Mouse (Mus musculus) cerebellum, postnatal 36 days (tissue): ENCODE measurements at regions not wholly inside any gene's neighbourhood (a gene's known extent, or its start where the extent isn't known, plus 50 kb on each side); places are given as distances from the start of the nearest gene placed in this dataset.
A peak's percentile ranks its signal among the peaks of the same experiment; 100 is the strongest.

Source experiments
- DNase-seq, 2 experiments: peaks; one replicate each; pipeline ENCODE4 v3.0.0; 2021 to 2022; ENCODE audit warnings: mixed read lengths in 2 of 2

DNA sequence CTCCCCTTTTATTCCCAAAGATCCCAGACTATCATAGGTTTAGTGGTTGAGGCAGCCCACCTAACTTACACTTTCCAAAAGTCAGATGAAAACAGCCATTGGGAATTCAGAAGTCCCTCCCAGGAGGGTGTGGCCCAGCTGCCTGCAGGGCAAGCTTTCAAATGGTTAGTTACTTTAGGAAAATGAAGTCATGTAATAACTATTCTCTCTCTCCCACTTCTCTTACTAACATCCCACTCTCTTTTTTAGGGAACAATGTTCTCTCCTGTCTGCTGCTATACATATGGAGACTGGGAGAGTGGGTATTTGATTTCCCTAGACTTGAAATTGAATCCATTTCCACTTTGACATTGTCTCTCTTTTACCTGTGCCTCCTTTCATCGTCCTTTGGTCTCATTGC, 55.0 kb downstream of the Zfp648 start:
- DNase-seq = no peak

DNA sequence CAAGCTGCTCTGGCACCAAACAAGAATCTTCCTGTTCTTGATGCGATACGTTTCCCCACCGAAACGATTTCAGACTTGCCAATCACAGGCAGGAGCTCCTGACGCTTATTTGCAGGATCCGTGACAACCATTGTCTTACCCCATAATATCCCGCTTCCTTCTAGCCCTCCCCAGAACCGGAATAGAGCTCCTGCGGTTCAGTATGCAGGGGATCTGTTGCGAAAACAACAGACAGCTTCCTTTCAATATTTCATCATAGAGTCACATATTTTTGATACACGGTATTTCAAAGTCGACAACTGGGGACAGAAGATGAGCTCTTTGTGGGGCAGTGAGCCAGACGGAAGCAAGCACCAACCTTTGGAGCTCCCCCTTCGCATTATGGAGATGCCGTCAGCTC, 55.8 kb downstream of the Zfp648 start:
- peak in 1 of 2 experiments; percentile 7 for DNase-seq

- DNase-seq = no peak
These were observed 57.5 kb downstream of the Zfp648 start for GRCm38 (mm10) chr1:154258511-154258910.

DNA sequence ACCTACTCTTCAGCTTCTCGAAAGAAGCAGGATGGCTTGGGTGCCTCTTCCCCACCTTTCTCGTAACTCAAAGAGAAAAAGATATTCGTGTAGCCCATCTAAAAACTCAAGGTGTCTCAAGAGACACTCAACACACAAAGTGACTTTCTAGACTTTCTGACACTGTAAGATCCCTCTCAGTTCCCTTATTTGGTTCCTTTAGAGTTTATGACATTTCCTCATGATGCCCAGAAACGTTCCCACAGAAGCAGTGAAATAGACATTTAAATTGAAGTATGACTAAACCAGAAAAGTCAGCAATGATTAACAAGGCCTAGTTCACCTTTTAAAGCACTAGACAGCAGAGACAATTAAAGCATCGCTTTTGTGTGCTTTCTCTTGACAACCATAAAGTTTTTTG, 59.4 kb downstream of the Zfp648 start:
- no peak for DNase-seq

GRCm38 (mm10) chr1:154281438-154281837, 80.5 kb downstream of the Zfp648 start:
- DNase-seq = peak; percentile 56 to 66

DNA sequence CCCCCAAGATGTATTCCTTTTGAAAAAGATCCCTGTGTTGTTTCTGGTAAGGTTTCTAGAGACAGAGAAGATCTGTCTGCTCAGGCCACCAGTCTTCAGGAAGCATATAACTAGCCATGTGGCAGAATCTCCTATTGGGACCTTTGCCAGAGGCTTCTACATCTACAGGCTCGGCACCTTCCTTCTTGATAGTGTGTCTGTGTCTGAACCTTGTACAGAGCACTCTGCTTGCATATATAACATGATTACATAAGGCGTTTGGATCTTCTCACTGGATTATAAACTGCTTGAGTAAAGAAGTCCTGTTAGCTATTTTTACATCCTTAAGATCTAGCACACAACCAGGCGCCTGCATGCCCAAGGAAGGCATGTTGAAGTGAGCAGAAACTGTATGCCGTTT, 85.1 kb downstream of the Zfp648 start:
- DNase-seq = peak; percentile 12 to 44

DNA sequence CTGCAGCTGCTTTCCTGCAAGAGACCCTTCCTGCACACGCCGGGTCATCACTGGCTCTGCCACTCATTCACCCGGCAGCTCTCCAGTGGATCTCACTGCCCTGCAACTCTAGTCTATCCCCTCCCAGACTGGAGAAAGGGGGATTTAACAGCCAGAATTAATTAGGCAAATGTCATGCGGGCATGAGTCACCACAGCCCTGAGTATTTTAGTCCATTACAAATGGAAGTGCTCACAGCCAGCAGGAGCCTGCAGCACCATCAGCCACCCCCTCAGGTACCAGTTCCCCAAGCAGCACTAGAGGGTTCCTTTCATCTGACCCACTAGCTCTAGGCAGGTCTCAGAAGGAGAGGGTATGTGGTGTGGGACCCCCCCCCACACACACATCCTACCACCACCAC, 91.7 kb downstream of the Zfp648 start:
- no peak for DNase-seq

DNA sequence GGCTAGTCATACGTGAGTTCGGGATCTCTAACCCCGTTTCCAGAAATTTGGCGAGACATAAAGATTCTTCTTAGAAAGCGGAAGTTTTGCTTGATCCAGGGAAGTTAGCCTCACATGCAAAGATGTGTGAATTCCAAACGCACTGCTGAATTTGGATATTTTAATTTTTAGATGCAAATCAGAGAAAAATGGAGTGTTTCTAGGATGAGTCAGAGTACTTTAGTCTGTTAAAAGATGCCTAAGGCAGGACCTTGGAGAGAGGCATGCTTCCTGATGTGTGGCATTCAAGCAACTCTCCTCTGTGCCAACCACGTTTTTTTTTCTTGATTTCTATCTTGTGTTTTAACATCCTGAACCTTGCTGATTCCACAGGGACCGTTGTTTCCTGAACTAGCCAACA, 95.1 kb downstream of the Zfp648 start:
- DNase-seq = no peak

- DNase-seq = peak; percentile 19 to 35
These were observed 98.9 kb downstream of the Zfp648 start for GRCm38 (mm10) chr1:154299866-154300265.

- no peak for DNase-seq
These were observed 108.7 kb downstream of the Zfp648 start for GRCm38 (mm10) chr1:154309650-154310049.
